Mouse (Mus musculus) hindbrain, embryonic 15.5 days (tissue): ENCODE data around the gene Gm14632. TPM values are rescaled to one million over a fixed set of nuclear protein-coding genes. Genes with fewer than 3 reads are reported as not detected.
"Not testable (repeated sequence)": the region's sequence is repeated elsewhere in the genome, so short reads cannot be mapped to it uniquely, and the experiment has no call there.

Experiments
- ATAC-seq: fragments of 200-750 bp; cut with Nextera tagmentation; 2 replicates; pipeline ENCODE4 v1.8.0; 2017; ENCODE audit warnings: low read depth, moderate number of reproducible peaks, moderate TSS enrichment; ENCODE audit not compliant: low FRiP score
- H3K27ac ChIP-seq: fragments of 300-500 bp; sonication (generic); replicated peaks from 2 replicates; pipeline ENCODE4 v1.5.1; 2015; ENCODE audit warnings: mild to moderate bottlenecking, inconsistent platforms
- H3K27me3 ChIP-seq: fragments of 300-500 bp; sonication (generic); 2 replicates; pipeline ENCODE4 v1.6.1; 2015; ENCODE audit warnings: control low read depth, inconsistent platforms
- H3K36me3 ChIP-seq: fragments of 300-500 bp; sonication (generic); 2 replicates; pipeline ENCODE4 v1.6.1; 2015; ENCODE audit warnings: control low read depth, inconsistent platforms
- H3K4me1 ChIP-seq: fragments of 300-500 bp; sonication (generic); replicated peaks from 2 replicates; pipeline ENCODE4 v1.6.1; 2015; ENCODE audit warnings: control low read depth, inconsistent platforms
- H3K4me2 ChIP-seq: fragments of 300-500 bp; sonication (generic); 2 replicates; pipeline ENCODE4 v1.6.1; 2015; ENCODE audit warnings: moderate library complexity, mild to moderate bottlenecking, inconsistent platforms
- H3K4me3 ChIP-seq: fragments of 300-500 bp; sonication (generic); 2 replicates; pipeline ENCODE4 v1.5.1; 2015; ENCODE audit warnings: mild to moderate bottlenecking, inconsistent platforms
- H3K9ac ChIP-seq: fragments of 300-500 bp; sonication (generic); 2 replicates; pipeline ENCODE4 v1.6.1; 2015; ENCODE audit warnings: inconsistent platforms
- H3K9me3 ChIP-seq: fragments of 300-500 bp; sonication (generic); 2 replicates; pipeline ENCODE4 v1.6.1; 2016; ENCODE audit warnings: control low read depth, inconsistent platforms
- WGBS: fragments of 180-500 bp; shearing (Covaris S2); methylation state at CpG from one replicate; pipeline ENCODE4 v1.1.7; 2015; 5-methylcytosine and 5-hydroxymethylcytosine counted together
- polyA plus RNA-seq: library from polyadenylated mRNA; unstranded; fragments of >200 nt; fragmentation: Nextera tagmentation; extraction: Ambion mirVana; gene quantifications from 2 replicates; pipeline ENCODE4 v1.2.1, GENCODE M21; 2015

The Gm14632 gene
- polyA plus RNA-seq, result not detected in 2 replicates

- not testable (repeated sequence) for H3K27me3 ChIP-seq, ATAC-seq, H3K4me2 ChIP-seq, H3K4me1 ChIP-seq, H3K27ac ChIP-seq, H3K9ac ChIP-seq, H3K4me3 ChIP-seq, H3K9me3 ChIP-seq, H3K36me3 ChIP-seq
- whole genome bisulfite sequencing, result 88% methylated on average over 4 of the region's 7 CpGs
Measured at GRCm38 (mm10) chrX:30329472-30329871, at the start of gene Gm14632. Gm14632 (plus strand) TSS chrX:30329772.
